Mouse (Mus musculus) midbrain, postnatal 0 days (tissue): ENCODE measurements around the gene Skap1. TPM values are rescaled to one million over a fixed set of nuclear protein-coding genes. Genes with fewer than 3 reads are reported as not detected.

ENCODE experiments used
- ATAC-seq: fragments of 200-750 bp; cut with Nextera tagmentation; 2 replicates; pipeline ENCODE4 v1.8.0; 2017; ENCODE audit warnings: moderate number of reproducible peaks, mild to moderate bottlenecking, moderate TSS enrichment, moderate library complexity; ENCODE audit not compliant: low FRiP score
- DNase-seq: peaks from one replicate; pipeline ENCODE4 v3.0.0-alpha.2; 2015; ENCODE audit warnings: low spot score
- H3K27ac ChIP-seq: fragments of 300-500 bp; sonication (generic); 2 replicates; pipeline ENCODE4 v1.5.1; 2014; ENCODE audit warnings: low read depth, mild to moderate bottlenecking, low read length, mixed read lengths
- H3K27me3 ChIP-seq: fragments of 300-500 bp; sonication (generic); 2 replicates; pipeline ENCODE4 v1.6.1; 2014; ENCODE audit warnings: low read length, control low read depth, mixed read lengths; ENCODE audit not compliant: insufficient read depth
- H3K36me3 ChIP-seq: fragments of 300-500 bp; sonication (generic); 2 replicates; pipeline ENCODE4 v1.6.1; 2014; ENCODE audit warnings: low read length, control low read depth, mixed read lengths; ENCODE audit not compliant: insufficient read depth
- H3K4me1 ChIP-seq: fragments of 300-500 bp; sonication (generic); 2 replicates; pipeline ENCODE4 v1.6.1; 2014; ENCODE audit warnings: mild to moderate bottlenecking, control low read depth, antibody characterized with exemption, low read length, mixed read lengths; ENCODE audit not compliant: insufficient read depth
- H3K4me2 ChIP-seq: fragments of 300-500 bp; sonication (generic); 2 replicates; pipeline ENCODE4 v1.6.1; 2014; ENCODE audit warnings: low read depth, mild to moderate bottlenecking, low read length, mixed read lengths; ENCODE audit not compliant: poor library complexity, severe bottlenecking
- H3K4me3 ChIP-seq: fragments of 300-500 bp; sonication (generic); 2 replicates; pipeline ENCODE4 v1.5.1; 2014; ENCODE audit warnings: low read depth, mild to moderate bottlenecking, low read length, moderate library complexity
- H3K9ac ChIP-seq: fragments of 300-500 bp; sonication (generic); replicated peaks from 2 replicates; pipeline ENCODE4 v1.6.1; 2014; ENCODE audit warnings: mild to moderate bottlenecking, low read length, moderate library complexity, mixed read lengths; ENCODE audit not compliant: poor library complexity, severe bottlenecking
- H3K9me3 ChIP-seq: fragments of 300-500 bp; sonication (generic); 2 replicates; pipeline ENCODE4 v1.6.1; 2016; ENCODE audit warnings: low read length, control low read depth
- CTCF ChIP-seq: IDR thresholded peaks from 2 replicates; pipeline ENCODE4 v1.5.1; 2016; ENCODE audit warnings: antibody characterized with exemption, mild to moderate bottlenecking
- WGBS: fragments of 180-500 bp; shearing (Covaris S2); extraction: QIAGEN DNeasy Blood & Tissue Kit; methylation state at CpG from one replicate; pipeline ENCODE4 v1.1.7; 2014; 5-methylcytosine and 5-hydroxymethylcytosine counted together
- polyA plus RNA-seq: library from polyadenylated mRNA; unstranded; fragments of >200 nt; fragmentation: Nextera tagmentation; extraction: Ambion mirVana; gene quantifications from 2 replicates; pipeline ENCODE4 v1.2.1, GENCODE M21; 2015
- total RNA-seq: library from RNA; depleted of rRNA; stranded (reverse); fragments of >200 nt; gene quantifications from 2 replicates; pipeline ENCODE4 v1.2.3, GENCODE M21; 2014

Gene Skap1
- total and polyA plus RNA-seq, 2 experiments from 2014 or later: 1.0 to 3.2 TPM

GRCm38 (mm10) chr11:96456508-96457305, 7.7 kb upstream of the Skap1 start:
- peak; percentile 52; the same call in 1 of the 2 replicates for ATAC-seq
- DNase-seq: peak; percentile 82
- Histone ChIP-seq H3K4me1 (peaks cover 2% of the 10 kb centered on the region; the same call in 1 of the 2 replicates), H3K36me3 (no peaks in the 10 kb centered on the region), H3K4me2 (no peak overlapping the region), H3K27me3 (no peaks in the 10 kb centered on the region), H3K27ac (peak overlapping the region; percentile 52), H3K9me3 (no peaks in the 10 kb centered on the region), H3K9ac (no peak overlapping the region), H3K4me3 (no peak overlapping the region)
- no peak for TF ChIP-seq CTCF
- WGBS: 9% methylated on average over 12 of the region's 12 CpGs

- WGBS: 34% methylated on average over 4 of the region's 4 CpGs
- no peak for TF ChIP-seq CTCF
- peak overlapping the region; percentile 76 for H3K27ac ChIP-seq
- DNase-seq (no peak), ATAC-seq (peak; percentile 10; the same call in 1 of the 2 replicates)
- H3K9me3 ChIP-seq: no peaks in the 10 kb centered on the region
- 0 out of 2 replicates have a peak, but pooled peaks cover 3% of the 10 kb centered on the region for H3K27me3 ChIP-seq
- H3K36me3 ChIP-seq: no peaks in the 10 kb centered on the region
- H3K4me2 ChIP-seq: 0 out of 2 replicates have a peak overlapping the region, but pooled peaks have one; percentile 12
- peaks cover 13% of the 10 kb centered on the region; the same call in 1 of the 2 replicates for H3K4me1 ChIP-seq
- H3K4me3 ChIP-seq: no peak overlapping the region
- H3K9ac ChIP-seq: no peak overlapping the region
Observed at GRCm38 (mm10) chr11:96461766-96462165, 2.6 kb upstream of the Skap1 start.

- DNase-seq (peak; percentile 74), ATAC-seq (peak; percentile 72)
- Histone ChIP-seq H3K9me3 (no peaks in the 10 kb centered on the region), H3K4me1 (peaks cover 13% of the 10 kb centered on the region; the same call in 1 of the 2 replicates), H3K4me3 (no peak overlapping the region), H3K36me3 (no peaks in the 10 kb centered on the region), H3K9ac (no peak overlapping the region), H3K27me3 (0 out of 2 replicates have a peak, but pooled peaks cover 3% of the 10 kb centered on the region), H3K4me2 (0 out of 2 replicates have a peak overlapping the region, but pooled peaks have one; percentile 12), H3K27ac (peak overlapping the region; percentile 76)
- no peak for TF ChIP-seq CTCF
- 5% methylated on average over 9 of the region's 9 CpGs for WGBS
Observed at GRCm38 (mm10) chr11:96462191-96462752, 2.1 kb upstream of the Skap1 start.

- Histone ChIP-seq H3K27me3 (0 out of 2 replicates have a peak, but pooled peaks cover 3% of the 10 kb centered on the region), H3K4me1 (peaks cover 13% of the 10 kb centered on the region; the same call in 1 of the 2 replicates), H3K9ac (0 out of 2 replicates have a peak overlapping the region, but pooled peaks have one; percentile 36), H3K36me3 (no peaks in the 10 kb centered on the region), H3K4me2 (peak overlapping the region; percentile 63), H3K27ac (no peak overlapping the region), H3K4me3 (peak overlapping the region; percentile 35), H3K9me3 (no peaks in the 10 kb centered on the region)
- no peak for DNase-seq
- ATAC-seq: no peak
- WGBS: 25% methylated on average over 5 of the region's 5 CpGs
- no peak for TF ChIP-seq CTCF
Observed at GRCm38 (mm10) chr11:96464716-96465060, 295 bp downstream of the Skap1 start.

- no peak overlapping the region for H3K27ac ChIP-seq
- H3K4me1 ChIP-seq: peaks cover 13% of the 10 kb centered on the region; the same call in 1 of the 2 replicates
- H3K27me3 ChIP-seq: 0 out of 2 replicates have a peak, but pooled peaks cover 3% of the 10 kb centered on the region
- DNase-seq (no peak), ATAC-seq (no peak)
- H3K9ac ChIP-seq: no peak overlapping the region
- no peaks in the 10 kb centered on the region for H3K9me3 ChIP-seq
- H3K4me3 ChIP-seq: no peak overlapping the region
- no peaks in the 10 kb centered on the region for H3K36me3 ChIP-seq
- 73% methylated on average over 10 of the region's 10 CpGs for WGBS
- no peak for TF ChIP-seq CTCF
- no peak overlapping the region for H3K4me2 ChIP-seq
Observed at GRCm38 (mm10) chr11:96465426-96466056, 1.1 kb downstream of the Skap1 start.
